Mouse (Mus musculus): Measurements from ENCODE around the gene Ttc30b.

GRCm38 (mm10) chr2:75928011-75928410, 10.4 kb downstream of the Ttc30b start:
- TF ChIP-seq CTCF (IDR thresholded peaks at IDR 0.05; ENCODE audit: extremely low read depth, insufficient read length, insufficient replicate concordance, low read depth, low read length) (no peak), POLR2A (IDR thresholded peaks at IDR 0.05; ENCODE audit: low read depth, low read length) (no peak)
